Mouse (Mus musculus): ENCODE results near the gene Myo19. TPM values are rescaled to one million over a fixed set of nuclear protein-coding genes. Genes with fewer than 3 reads are reported as not detected.
A peak's percentile ranks its signal among the peaks of the same experiment; 100 is the strongest.

The Myo19 gene
- polyA plus RNA-seq, 1 experiment from 2014 or later = 5.7 TPM

- Histone ChIP-seq H3K36me3 (ENCODE audit: control insufficient read depth, insufficient read depth, low read length) (peaks cover 26% of the 10 kb centered on the region), H3K27ac (ENCODE audit: low read depth, low read length) (no peak overlapping the region), H3K9ac (ENCODE audit: low read length) (peak overlapping the region; percentile 92), H3K4me1 (ENCODE audit: control insufficient read depth, insufficient read depth, low read length) (peaks cover 7% of the 10 kb centered on the region), H3K4me3 (ENCODE audit: low read depth, low read length) (peak overlapping the region; percentile 88), H3K9me3 (replicated peaks; ENCODE audit: control insufficient read depth, low read length) (no peaks in the 10 kb centered on the region), H3K4me2 (ENCODE audit: low read length) (peak overlapping the region; percentile 87), H3K27me3 (replicated peaks; ENCODE audit: control insufficient read depth, insufficient read depth, low read length) (no peaks in the 10 kb centered on the region)
- WGBS = 64% methylated on average over 9 of the region's 9 CpGs
- DNase-seq (ENCODE audit: low spot score) (no peak), ATAC-seq (no peak)
These were observed 1.0 kb downstream of the Myo19 start for GRCm38 (mm10) chr11:84880971-84881370.

GRCm38 (mm10) chr11:84882346-84882745 lies 2.4 kb downstream of the Myo19 start:
- ATAC-seq (no peak), DNase-seq (ENCODE audit: low spot score) (no peak)
- H3K4me3 ChIP-seq (ENCODE audit: low read depth, low read length) = no peak overlapping the region
- peaks cover 7% of the 10 kb centered on the region for H3K4me1 ChIP-seq (ENCODE audit: control insufficient read depth, insufficient read depth, low read length)
- no peak overlapping the region for H3K4me2 ChIP-seq (ENCODE audit: low read length)
- H3K36me3 ChIP-seq (ENCODE audit: control insufficient read depth, insufficient read depth, low read length) = peaks cover 34% of the 10 kb centered on the region
- no peaks in the 10 kb centered on the region for H3K9me3 ChIP-seq (replicated peaks; ENCODE audit: control insufficient read depth, low read length)
- WGBS = 94% methylated on average over 7 of the region's 7 CpGs
- H3K27ac ChIP-seq (ENCODE audit: low read depth, low read length) = no peak overlapping the region
- no peaks in the 10 kb centered on the region for H3K27me3 ChIP-seq (replicated peaks; ENCODE audit: control insufficient read depth, insufficient read depth, low read length)
- H3K9ac ChIP-seq (ENCODE audit: low read length) = no peak overlapping the region

GRCm38 (mm10) chr11:84885238-84885637 lies 5.3 kb downstream of the Myo19 start:
- Histone ChIP-seq H3K4me2 (ENCODE audit: low read length) (no peak overlapping the region), H3K27ac (ENCODE audit: low read depth, low read length) (no peak overlapping the region), H3K4me1 (ENCODE audit: control insufficient read depth, insufficient read depth, low read length) (peaks cover 3% of the 10 kb centered on the region; the same call in 1 of the 2 replicates), H3K36me3 (ENCODE audit: control insufficient read depth, insufficient read depth, low read length) (peaks cover 42% of the 10 kb centered on the region), H3K4me3 (ENCODE audit: low read depth, low read length) (no peak overlapping the region), H3K9ac (ENCODE audit: low read length) (no peak overlapping the region), H3K27me3 (replicated peaks; ENCODE audit: control insufficient read depth, insufficient read depth, low read length) (no peaks in the 10 kb centered on the region), H3K9me3 (replicated peaks; ENCODE audit: control insufficient read depth, low read length) (no peaks in the 10 kb centered on the region)
- WGBS = 79% methylated on average over 4 of the region's 4 CpGs
- DNase-seq (ENCODE audit: low spot score) (no peak), ATAC-seq (no peak)

- 93% methylated on average over 5 of the region's 5 CpGs for WGBS
- Histone ChIP-seq H3K36me3 (ENCODE audit: control insufficient read depth, insufficient read depth, low read length) (peaks cover 45% of the 10 kb centered on the region), H3K4me2 (ENCODE audit: low read length) (no peak overlapping the region)
These were observed 6.3 kb downstream of the Myo19 start for GRCm38 (mm10) chr11:84886236-84886635.

GRCm38 (mm10) chr11:84886767-84887511 lies 7.0 kb downstream of the Myo19 start:
- H3K27ac ChIP-seq (ENCODE audit: low read depth, low read length) = no peak overlapping the region
- H3K9me3 ChIP-seq (replicated peaks; ENCODE audit: control insufficient read depth, low read length) = no peaks in the 10 kb centered on the region
- H3K36me3 ChIP-seq (ENCODE audit: control insufficient read depth, insufficient read depth, low read length) = peaks cover 52% of the 10 kb centered on the region
- ATAC-seq (no peak), DNase-seq (ENCODE audit: low spot score) (no peak)
- 89% methylated on average over 11 of the region's 11 CpGs for WGBS
- H3K4me2 ChIP-seq (ENCODE audit: low read length) = no peak overlapping the region
- no peak overlapping the region for H3K4me3 ChIP-seq (ENCODE audit: low read depth, low read length)
- no peaks in the 10 kb centered on the region for H3K27me3 ChIP-seq (replicated peaks; ENCODE audit: control insufficient read depth, insufficient read depth, low read length)
- no peak overlapping the region for H3K9ac ChIP-seq (ENCODE audit: low read length)
- H3K4me1 ChIP-seq (ENCODE audit: control insufficient read depth, insufficient read depth, low read length) = no peaks in the 10 kb centered on the region

More at GRCm38 (mm10) chr11:84886236-84886635, 6.3 kb downstream of the Myo19 start:
- no peaks in the 10 kb centered on the region for H3K27me3 ChIP-seq (replicated peaks; ENCODE audit: control insufficient read depth, insufficient read depth, low read length)
- no peaks in the 10 kb centered on the region for H3K9me3 ChIP-seq (replicated peaks; ENCODE audit: control insufficient read depth, low read length)
- no peak overlapping the region for H3K9ac ChIP-seq (ENCODE audit: low read length)
- H3K27ac ChIP-seq (ENCODE audit: low read depth, low read length) = no peak overlapping the region
- no peak overlapping the region for H3K4me3 ChIP-seq (ENCODE audit: low read depth, low read length)
- DNase-seq (ENCODE audit: low spot score) (no peak), ATAC-seq (no peak)
- H3K4me1 ChIP-seq (ENCODE audit: control insufficient read depth, insufficient read depth, low read length) = no peaks in the 10 kb centered on the region

GRCm38 (mm10) chr11:84888025-84888424 lies 8.1 kb downstream of the Myo19 start:
- DNase-seq (ENCODE audit: low spot score) (no peak), ATAC-seq (no peak)
- H3K9ac ChIP-seq (ENCODE audit: low read length) = no peak overlapping the region
- H3K9me3 ChIP-seq (replicated peaks; ENCODE audit: control insufficient read depth, low read length) = no peaks in the 10 kb centered on the region
- WGBS = 96% methylated on average over 8 of the region's 8 CpGs
- H3K27ac ChIP-seq (ENCODE audit: low read depth, low read length) = no peak overlapping the region
- no peaks in the 10 kb centered on the region for H3K4me1 ChIP-seq (ENCODE audit: control insufficient read depth, insufficient read depth, low read length)
- H3K27me3 ChIP-seq (replicated peaks; ENCODE audit: control insufficient read depth, insufficient read depth, low read length) = no peaks in the 10 kb centered on the region
- no peak overlapping the region for H3K4me3 ChIP-seq (ENCODE audit: low read depth, low read length)
- H3K4me2 ChIP-seq (ENCODE audit: low read length) = no peak overlapping the region
- peaks cover 55% of the 10 kb centered on the region for H3K36me3 ChIP-seq (ENCODE audit: control insufficient read depth, insufficient read depth, low read length)

GRCm38 (mm10) chr11:84889492-84889891 lies 9.5 kb downstream of the Myo19 start:
- no peaks in the 10 kb centered on the region for H3K27me3 ChIP-seq (replicated peaks; ENCODE audit: control insufficient read depth, insufficient read depth, low read length)
- H3K4me2 ChIP-seq (ENCODE audit: low read length) = no peak overlapping the region
- no peak overlapping the region for H3K27ac ChIP-seq (ENCODE audit: low read depth, low read length)
- WGBS = 94% methylated on average over 2 of the region's 2 CpGs
- DNase-seq (ENCODE audit: low spot score) (no peak), ATAC-seq (no peak)
- H3K4me1 ChIP-seq (ENCODE audit: control insufficient read depth, insufficient read depth, low read length) = no peaks in the 10 kb centered on the region
- no peaks in the 10 kb centered on the region for H3K9me3 ChIP-seq (replicated peaks; ENCODE audit: control insufficient read depth, low read length)
- H3K9ac ChIP-seq (ENCODE audit: low read length) = no peak overlapping the region
- H3K36me3 ChIP-seq (ENCODE audit: control insufficient read depth, insufficient read depth, low read length) = peaks cover 56% of the 10 kb centered on the region
- H3K4me3 ChIP-seq (ENCODE audit: low read depth, low read length) = no peak overlapping the region

GRCm38 (mm10) chr11:84891705-84892104 lies 11.8 kb downstream of the Myo19 start:
- ATAC-seq (no peak), DNase-seq (ENCODE audit: low spot score) (no peak)
- no peaks in the 10 kb centered on the region for H3K27me3 ChIP-seq (replicated peaks; ENCODE audit: control insufficient read depth, insufficient read depth, low read length)
- no peak overlapping the region for H3K4me2 ChIP-seq (ENCODE audit: low read length)
- H3K9ac ChIP-seq (ENCODE audit: low read length) = no peak overlapping the region
- H3K4me1 ChIP-seq (ENCODE audit: control insufficient read depth, insufficient read depth, low read length) = no peaks in the 10 kb centered on the region
- H3K27ac ChIP-seq (ENCODE audit: low read depth, low read length) = no peak overlapping the region
- H3K9me3 ChIP-seq (replicated peaks; ENCODE audit: control insufficient read depth, low read length) = no peaks in the 10 kb centered on the region
- WGBS = 96% methylated on average over 7 of the region's 7 CpGs
- no peak overlapping the region for H3K4me3 ChIP-seq (ENCODE audit: low read depth, low read length)
- H3K36me3 ChIP-seq (ENCODE audit: control insufficient read depth, insufficient read depth, low read length) = peaks cover 53% of the 10 kb centered on the region

GRCm38 (mm10) chr11:84893113-84893512 lies 13.2 kb downstream of the Myo19 start:
- Histone ChIP-seq H3K27ac (ENCODE audit: low read depth, low read length) (no peak overlapping the region), H3K4me3 (ENCODE audit: low read depth, low read length) (no peak overlapping the region), H3K36me3 (ENCODE audit: control insufficient read depth, insufficient read depth, low read length) (peaks cover 54% of the 10 kb centered on the region), H3K9ac (ENCODE audit: low read length) (no peak overlapping the region), H3K9me3 (replicated peaks; ENCODE audit: control insufficient read depth, low read length) (no peaks in the 10 kb centered on the region), H3K4me1 (ENCODE audit: control insufficient read depth, insufficient read depth, low read length) (no peaks in the 10 kb centered on the region), H3K4me2 (ENCODE audit: low read length) (no peak overlapping the region), H3K27me3 (replicated peaks; ENCODE audit: control insufficient read depth, insufficient read depth, low read length) (no peaks in the 10 kb centered on the region)
- DNase-seq (ENCODE audit: low spot score) = no peak
- no peak for ATAC-seq
- 94% methylated on average over 15 of the region's 15 CpGs for WGBS
